Mouse (Mus musculus): ENCODE data around the gene Ess2. TPM values are rescaled to one million over a fixed set of nuclear protein-coding genes. Genes with fewer than 3 reads are reported as not detected.

Ess2 gene
- polyA plus RNA-seq, 1 experiment: 21.2 TPM

DNA sequence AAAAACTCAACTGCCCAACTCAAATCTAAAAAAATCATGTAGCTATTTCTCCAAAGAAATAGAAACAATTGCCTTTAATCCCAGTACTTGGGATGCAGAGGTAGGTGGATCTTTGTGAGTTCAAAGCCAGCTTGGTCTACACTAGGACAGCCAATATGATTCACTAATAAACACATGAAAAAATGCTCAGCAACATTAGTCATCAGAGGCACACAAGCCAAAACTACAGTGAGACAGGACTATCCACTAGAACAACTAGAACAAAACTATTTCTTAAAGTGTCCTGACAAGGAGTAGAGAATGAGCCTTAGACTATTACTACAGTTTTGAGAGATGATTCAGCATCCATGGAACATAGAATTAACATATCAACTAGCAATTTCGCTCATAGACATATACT, 35.1 kb downstream of the Ess2 start:
- Histone ChIP-seq H3K36me3 (ENCODE audit: control insufficient read depth, insufficient read depth) (peaks cover 17% of the 10 kb centered on the region), H3K79me2 (ENCODE audit: control insufficient read depth, insufficient read depth) (peaks cover 87% of the 10 kb centered on the region), H3ac (ENCODE audit: control insufficient read depth, insufficient read length, low read depth) (no peak overlapping the region), H3K4me3 (ENCODE audit: insufficient read depth, poor library complexity, severe bottlenecking) (no peak overlapping the region), H3K79me3 (ENCODE audit: low read depth) (peaks cover 67% of the 10 kb centered on the region), H3K27me3 (ENCODE audit: control insufficient read depth, insufficient read depth, insufficient read length) (no peaks in the 10 kb centered on the region)
- TF ChIP-seq CTCF (IDR thresholded peaks at IDR 0.05; ENCODE audit: control insufficient read depth, insufficient read depth, insufficient read length) (no peak), MAX (IDR thresholded peaks at IDR 0.05) (no peak), MYOD1 (IDR thresholded peaks at IDR 0.05; ENCODE audit: control insufficient read depth, insufficient read length, low read depth) (no peak), MYOG (IDR thresholded peaks at IDR 0.05; ENCODE audit: control insufficient read depth, extremely low read depth, insufficient read length) (no peak)

DNA sequence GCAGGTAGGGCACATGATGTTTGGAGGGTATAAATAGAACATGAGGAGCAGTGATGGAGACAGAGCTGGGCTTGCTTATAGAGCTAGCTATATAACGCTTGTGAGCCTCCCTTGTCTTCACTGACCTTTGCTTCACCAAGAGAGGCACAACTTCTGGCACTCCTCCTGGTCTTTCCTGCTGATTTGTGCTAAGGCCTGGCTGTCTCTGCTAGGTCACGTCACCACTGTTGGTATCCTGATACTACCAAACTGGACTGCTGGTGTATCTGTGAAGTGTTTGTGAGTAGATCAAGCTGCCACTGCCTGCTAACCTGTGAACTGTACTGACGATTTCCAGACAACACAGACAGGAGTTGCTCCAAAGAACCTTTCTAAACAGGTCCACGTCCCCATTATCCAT, 36.0 kb downstream of the Ess2 start:
- no peak for TF ChIP-seq MYOD1 (IDR thresholded peaks at IDR 0.05; ENCODE audit: control insufficient read depth, insufficient read length, low read depth)
- no peak for TF ChIP-seq CTCF (IDR thresholded peaks at IDR 0.05; ENCODE audit: control insufficient read depth, insufficient read depth, insufficient read length)
- TF ChIP-seq MAX (IDR thresholded peaks at IDR 0.05): no peak
- TF ChIP-seq CEBPB (IDR thresholded peaks at IDR 0.05; ENCODE audit: low read depth): no peak
- no peak for TF ChIP-seq MYOG (IDR thresholded peaks at IDR 0.05; ENCODE audit: control insufficient read depth, extremely low read depth, insufficient read length)
- no peak for TF ChIP-seq USF1 (IDR thresholded peaks at IDR 0.05; ENCODE audit: low read depth)
- no peaks in the 10 kb centered on the region for H3K27me3 ChIP-seq (ENCODE audit: control insufficient read depth, insufficient read depth, insufficient read length)
- H3K36me3 ChIP-seq (ENCODE audit: control insufficient read depth, insufficient read depth): peaks cover 24% of the 10 kb centered on the region
- H3K4me3 ChIP-seq (ENCODE audit: insufficient read depth, poor library complexity, severe bottlenecking): no peak overlapping the region
- peaks cover 58% of the 10 kb centered on the region for H3K79me3 ChIP-seq (ENCODE audit: low read depth)
- peaks cover 78% of the 10 kb centered on the region for H3K79me2 ChIP-seq (ENCODE audit: control insufficient read depth, insufficient read depth)
- no peak overlapping the region for H3ac ChIP-seq (ENCODE audit: control insufficient read depth, insufficient read length, low read depth)

DNA sequence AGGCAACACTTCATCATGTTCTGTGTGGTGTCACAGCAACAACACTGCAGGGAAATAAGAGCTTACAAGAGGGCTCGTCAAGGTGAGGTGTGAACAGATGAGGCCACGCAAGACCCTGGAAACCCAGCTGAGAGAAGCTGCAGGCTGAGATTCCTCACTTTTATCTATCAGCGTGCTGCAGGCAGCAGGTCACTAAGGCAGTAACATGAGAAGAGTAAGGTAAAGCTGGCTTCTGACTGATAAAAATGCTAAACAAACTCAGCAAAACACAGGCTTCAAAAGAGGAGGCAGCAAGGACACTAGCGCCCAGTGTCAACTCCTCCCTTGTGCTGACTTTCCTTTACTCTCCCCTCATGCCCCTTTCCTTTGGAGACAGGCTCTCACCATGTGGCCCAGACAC, 38.2 kb downstream of the Ess2 start:
- no peak overlapping the region for H3K4me3 ChIP-seq (ENCODE audit: insufficient read depth, poor library complexity, severe bottlenecking)
- H3K79me3 ChIP-seq (ENCODE audit: low read depth): peaks cover 38% of the 10 kb centered on the region
- TF ChIP-seq CTCF (IDR thresholded peaks at IDR 0.05; ENCODE audit: control insufficient read depth, insufficient read depth, insufficient read length): no peak
- no peak for TF ChIP-seq FOSL1 (IDR thresholded peaks at IDR 0.05; ENCODE audit: insufficient read depth, low read length, poor library complexity, severe bottlenecking)
- no peak for TF ChIP-seq MYOG (IDR thresholded peaks at IDR 0.05; ENCODE audit: control insufficient read depth, extremely low read depth, insufficient read length)
- no peak for TF ChIP-seq MYOD1 (IDR thresholded peaks at IDR 0.05; ENCODE audit: control insufficient read depth, insufficient read length, low read depth)
- TF ChIP-seq MAX (IDR thresholded peaks at IDR 0.05): no peak
- TF ChIP-seq USF1 (IDR thresholded peaks at IDR 0.05; ENCODE audit: low read depth): no peak
- TF ChIP-seq CEBPB (IDR thresholded peaks at IDR 0.05; ENCODE audit: low read depth): no peak
- H3ac ChIP-seq (ENCODE audit: control insufficient read depth, insufficient read length, low read depth): no peak overlapping the region
- peaks cover 63% of the 10 kb centered on the region for H3K79me2 ChIP-seq (ENCODE audit: control insufficient read depth, insufficient read depth)
- peaks cover 34% of the 10 kb centered on the region for H3K36me3 ChIP-seq (ENCODE audit: control insufficient read depth, insufficient read depth)
- no peaks in the 10 kb centered on the region for H3K27me3 ChIP-seq (ENCODE audit: control insufficient read depth, insufficient read depth, insufficient read length)

DNA sequence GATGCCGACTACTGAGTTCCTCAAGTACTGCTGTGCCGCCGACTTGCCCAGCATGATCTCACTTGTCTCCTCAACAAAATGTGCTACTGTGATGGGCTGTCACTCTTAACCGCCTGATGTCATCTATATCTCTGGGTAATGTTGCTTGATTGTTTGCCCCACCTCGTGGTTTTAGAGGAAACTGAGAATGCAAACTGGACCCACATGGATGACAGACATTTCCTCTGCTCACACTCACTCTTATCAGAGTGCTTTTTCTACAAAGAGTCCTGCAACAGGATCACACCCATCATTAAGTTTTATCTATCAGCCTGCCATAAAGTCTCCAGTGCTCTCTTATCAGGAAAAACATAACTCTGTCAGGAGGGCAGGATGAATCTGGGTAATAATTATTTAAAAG, 39.9 kb downstream of the Ess2 start:
- H3K27me3 ChIP-seq (ENCODE audit: control insufficient read depth, insufficient read depth, insufficient read length): no peaks in the 10 kb centered on the region
- peaks cover 45% of the 10 kb centered on the region for H3K79me2 ChIP-seq (ENCODE audit: control insufficient read depth, insufficient read depth)
- peaks cover 26% of the 10 kb centered on the region for H3K79me3 ChIP-seq (ENCODE audit: low read depth)
- H3K4me3 ChIP-seq (ENCODE audit: insufficient read depth, poor library complexity, severe bottlenecking): no peak overlapping the region
- H3K36me3 ChIP-seq (ENCODE audit: control insufficient read depth, insufficient read depth): peaks cover 29% of the 10 kb centered on the region
- no peak overlapping the region for H3ac ChIP-seq (ENCODE audit: control insufficient read depth, insufficient read length, low read depth)
- TF ChIP-seq MYOG (IDR thresholded peaks at IDR 0.05; ENCODE audit: control insufficient read depth, extremely low read depth, insufficient read length) (no peak), MYOD1 (IDR thresholded peaks at IDR 0.05; ENCODE audit: control insufficient read depth, insufficient read length, low read depth) (no peak), FOSL1 (IDR thresholded peaks at IDR 0.05; ENCODE audit: insufficient read depth, low read length, poor library complexity, severe bottlenecking) (no peak)

- Histone ChIP-seq H3K79me2 (ENCODE audit: control insufficient read depth, insufficient read depth) (peaks cover 28% of the 10 kb centered on the region), H3K4me3 (ENCODE audit: insufficient read depth, poor library complexity, severe bottlenecking) (no peak overlapping the region), H3K27me3 (ENCODE audit: control insufficient read depth, insufficient read depth, insufficient read length) (no peaks in the 10 kb centered on the region), H3K79me3 (ENCODE audit: low read depth) (peaks cover 8% of the 10 kb centered on the region), H3K36me3 (ENCODE audit: control insufficient read depth, insufficient read depth) (peaks cover 19% of the 10 kb centered on the region), H3ac (ENCODE audit: control insufficient read depth, insufficient read length, low read depth) (no peak overlapping the region)
- TF ChIP-seq CTCF (IDR thresholded peaks at IDR 0.05; ENCODE audit: control insufficient read depth, insufficient read depth, insufficient read length) (no peak), MYOD1 (IDR thresholded peaks at IDR 0.05; ENCODE audit: control insufficient read depth, insufficient read length, low read depth) (no peak), FOSL1 (IDR thresholded peaks at IDR 0.05; ENCODE audit: insufficient read depth, low read length, poor library complexity, severe bottlenecking) (no peak), MYOG (IDR thresholded peaks at IDR 0.05; ENCODE audit: control insufficient read depth, extremely low read depth, insufficient read length) (no peak), MAX (IDR thresholded peaks at IDR 0.05) (no peak), CEBPB (IDR thresholded peaks at IDR 0.05; ENCODE audit: low read depth) (no peak), USF1 (IDR thresholded peaks at IDR 0.05; ENCODE audit: low read depth) (no peak)
These were observed 45.4 kb downstream of the Ess2 start for GRCm38 (mm10) chr16:17865770-17866169.

DNA sequence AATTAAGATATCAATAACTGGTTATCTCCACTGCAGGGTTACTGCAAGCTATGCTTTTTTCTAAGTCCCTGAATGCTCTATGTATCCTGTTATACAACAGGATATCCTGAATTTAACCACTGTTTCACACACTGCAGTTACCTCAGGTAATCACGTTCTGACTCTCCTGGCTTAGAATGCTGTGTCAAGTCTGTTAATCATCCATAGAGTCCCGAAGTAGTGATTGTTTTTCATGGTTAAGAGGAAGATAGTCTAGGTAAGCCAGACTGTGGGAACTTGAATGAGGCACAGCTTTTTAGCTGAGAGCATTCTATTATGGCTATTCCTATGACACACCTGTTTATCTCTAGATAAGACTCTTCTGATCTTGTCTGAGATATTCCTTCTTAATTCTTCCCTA, 45.9 kb downstream of the Ess2 start:
- no peak for TF ChIP-seq USF1 (IDR thresholded peaks at IDR 0.05; ENCODE audit: low read depth)
- TF ChIP-seq CTCF (IDR thresholded peaks at IDR 0.05; ENCODE audit: control insufficient read depth, insufficient read depth, insufficient read length): no peak
- peaks cover 8% of the 10 kb centered on the region for H3K79me3 ChIP-seq (ENCODE audit: low read depth)
- peaks cover 28% of the 10 kb centered on the region for H3K79me2 ChIP-seq (ENCODE audit: control insufficient read depth, insufficient read depth)
- no peaks in the 10 kb centered on the region for H3K27me3 ChIP-seq (ENCODE audit: control insufficient read depth, insufficient read depth, insufficient read length)
- no peak overlapping the region for H3ac ChIP-seq (ENCODE audit: control insufficient read depth, insufficient read length, low read depth)
- H3K36me3 ChIP-seq (ENCODE audit: control insufficient read depth, insufficient read depth): peaks cover 21% of the 10 kb centered on the region
- H3K4me3 ChIP-seq (ENCODE audit: insufficient read depth, poor library complexity, severe bottlenecking): no peak overlapping the region

Data from C2C12 (cell line).